Mouse (Mus musculus) naive thymus-derived CD4-positive, alpha-beta T cell, adult 2 months (primary cell): ENCODE measurements around the gene Hnrnpc.
"Not testable (repeated sequence)": the region's sequence is repeated elsewhere in the genome, so short reads cannot be mapped to it uniquely, and the experiment has no call there.

Experiments used
- DNase-seq: peaks from one replicate; pipeline ENCODE4 v3.0.0-alpha.2; 2011; ENCODE audit warnings: low read depth

Gene Hnrnpc

DNA sequence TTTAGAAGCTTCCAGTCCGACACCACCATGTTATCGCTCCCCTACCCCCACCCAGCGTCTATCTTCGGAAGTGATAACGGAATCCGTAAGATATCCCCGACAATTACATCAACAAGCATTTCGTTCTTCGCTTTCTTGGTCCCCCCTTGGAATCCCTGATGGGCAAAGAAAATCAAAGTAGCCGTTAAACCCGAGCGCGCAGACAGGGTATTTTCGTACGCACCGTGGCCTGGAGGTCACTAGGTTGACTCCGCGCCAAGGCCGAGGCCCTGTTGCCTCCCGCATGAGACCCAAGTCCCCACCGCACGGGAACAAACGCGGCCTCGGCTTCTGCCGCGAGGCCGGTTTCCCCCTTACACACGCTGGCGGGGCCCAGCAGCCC lies 363 bp downstream of the Hnrnpc start:
- DNase-seq = no peak

DNA sequence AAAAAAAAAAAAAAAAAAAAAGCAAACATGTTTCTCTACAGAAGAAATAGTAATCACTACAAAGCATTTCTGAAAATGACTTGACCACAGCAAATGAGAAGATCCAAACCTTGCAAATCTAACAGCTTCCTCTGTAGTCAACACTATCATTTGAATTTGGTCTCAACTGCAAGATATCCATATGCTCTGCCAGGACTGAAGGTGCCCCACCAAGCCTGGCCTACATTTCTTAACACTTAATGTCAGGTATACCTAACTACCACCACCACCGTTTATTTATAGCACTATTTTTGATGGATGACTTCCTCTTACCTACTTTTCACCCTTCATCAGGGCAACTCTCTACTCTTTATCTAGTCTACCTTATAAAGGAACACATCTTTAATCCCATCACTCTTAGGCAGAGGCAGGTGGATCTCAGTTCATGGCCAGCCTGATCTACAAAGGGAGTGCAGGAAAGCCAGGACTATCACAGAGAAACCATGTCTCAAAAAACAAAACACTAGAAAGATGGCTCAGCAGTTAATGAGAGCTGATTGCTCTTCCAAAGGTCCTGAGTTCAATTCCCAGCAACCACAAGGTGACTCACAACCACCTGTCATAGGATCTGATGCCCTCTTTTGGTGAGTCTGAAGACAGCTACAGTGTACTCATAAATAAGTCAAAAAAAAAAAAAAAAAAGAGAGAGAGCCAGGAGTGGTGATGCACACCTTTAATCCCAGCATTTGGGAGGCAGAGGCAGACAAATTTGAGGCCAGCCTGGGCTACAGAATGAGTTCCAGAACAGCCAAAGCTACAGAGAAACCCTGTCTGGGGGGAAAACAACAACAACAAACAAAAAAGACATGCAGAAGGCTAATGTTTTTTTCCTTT lies 2.3 kb downstream of the Hnrnpc start:
- DNase-seq = no peak

DNA sequence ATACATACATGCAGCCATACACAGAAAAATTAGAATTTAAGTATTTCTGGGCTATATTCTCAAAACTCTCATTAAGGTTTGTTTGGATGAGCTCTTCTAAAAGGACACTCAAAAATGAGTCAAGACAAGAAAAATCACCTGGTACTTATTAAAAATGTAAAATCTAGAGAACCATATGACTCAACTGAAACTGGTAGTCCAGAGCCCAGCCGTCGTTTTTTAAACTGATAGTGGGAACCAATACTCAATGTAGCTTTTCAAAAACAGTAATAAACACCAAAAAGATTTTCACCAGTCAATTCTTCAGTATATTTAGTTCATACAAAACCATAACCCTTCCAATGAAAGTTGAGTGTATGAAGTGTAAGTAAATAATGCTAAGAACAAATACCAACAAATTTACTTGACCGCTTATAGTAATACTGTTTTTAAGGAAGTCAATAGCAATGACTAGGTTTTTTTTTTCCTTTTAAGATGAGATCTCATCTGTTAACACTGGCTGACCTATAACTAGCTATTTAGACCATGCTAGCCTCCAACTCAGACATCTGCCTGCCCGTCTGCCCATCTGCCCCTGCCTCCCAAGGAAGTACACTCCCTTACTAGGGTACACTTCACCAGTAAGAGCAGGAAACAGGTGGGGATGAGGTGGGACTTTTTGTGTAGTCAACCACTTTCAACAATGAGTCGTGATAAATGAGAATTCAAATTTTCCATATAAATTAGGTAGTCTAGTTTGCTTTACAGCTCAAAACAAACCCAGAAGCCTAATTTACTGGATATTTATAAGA lies 3.5 kb downstream of the Hnrnpc start:
- DNase-seq = no peak

DNA sequence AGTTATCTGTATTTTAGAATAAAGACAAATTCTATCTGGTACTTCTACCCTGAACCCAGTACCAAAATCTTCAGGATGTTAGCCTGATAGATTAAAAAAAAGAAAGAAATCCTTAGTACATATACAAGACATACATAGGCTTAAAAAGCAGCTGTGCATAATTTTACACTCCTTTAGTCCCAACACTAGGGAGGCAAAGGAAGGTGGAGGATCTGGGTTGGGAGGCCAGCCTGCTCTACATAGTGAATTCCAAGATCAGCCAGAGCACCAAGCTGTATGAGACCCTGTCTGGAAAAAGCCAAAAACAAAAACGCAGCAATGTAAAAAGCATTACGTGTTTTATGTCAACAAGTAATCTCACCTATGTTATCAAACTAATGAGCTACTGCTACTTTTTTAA lies 4.3 kb downstream of the Hnrnpc start:
- DNase-seq = no peak

DNA sequence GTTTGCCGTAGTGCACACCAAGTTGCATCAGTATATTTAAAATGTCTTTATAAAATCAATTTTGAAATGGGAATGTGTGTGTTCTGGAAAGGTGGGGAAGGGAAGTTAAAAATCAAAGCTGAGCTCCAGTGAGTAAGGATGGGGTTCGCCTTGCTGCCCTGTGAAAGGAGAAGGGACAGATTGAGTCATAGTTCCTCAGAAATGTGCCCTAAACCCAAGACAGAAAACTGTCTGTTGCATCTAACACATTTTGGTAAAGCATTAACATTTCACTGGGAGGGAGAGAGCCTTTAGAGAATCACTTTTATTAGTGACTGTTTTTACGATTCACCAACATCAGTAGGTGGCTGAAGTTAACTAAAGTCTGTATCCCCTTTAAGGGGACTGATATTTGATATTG lies 5.4 kb downstream of the Hnrnpc start:
- not testable (repeated sequence) for DNase-seq

DNA sequence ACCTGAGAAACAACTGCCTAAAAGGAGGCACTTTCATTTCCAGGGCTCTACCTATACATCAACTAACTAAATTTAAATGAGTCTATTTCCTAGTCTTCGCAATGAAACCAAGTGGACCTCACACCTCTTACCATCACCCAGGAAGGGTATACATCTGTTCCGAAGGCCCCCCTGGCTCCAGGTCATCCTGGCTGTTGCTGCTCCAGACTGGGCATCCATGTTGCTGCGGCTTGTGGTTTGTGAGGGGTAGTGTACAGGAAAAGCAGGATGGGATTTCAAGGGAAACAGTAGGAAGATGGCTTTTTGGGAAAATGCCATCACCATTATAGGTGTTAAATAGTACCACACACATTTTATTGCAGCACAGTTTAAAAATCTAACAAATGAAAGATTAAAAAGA lies 6.6 kb downstream of the Hnrnpc start:
- not testable (repeated sequence) for DNase-seq

DNA sequence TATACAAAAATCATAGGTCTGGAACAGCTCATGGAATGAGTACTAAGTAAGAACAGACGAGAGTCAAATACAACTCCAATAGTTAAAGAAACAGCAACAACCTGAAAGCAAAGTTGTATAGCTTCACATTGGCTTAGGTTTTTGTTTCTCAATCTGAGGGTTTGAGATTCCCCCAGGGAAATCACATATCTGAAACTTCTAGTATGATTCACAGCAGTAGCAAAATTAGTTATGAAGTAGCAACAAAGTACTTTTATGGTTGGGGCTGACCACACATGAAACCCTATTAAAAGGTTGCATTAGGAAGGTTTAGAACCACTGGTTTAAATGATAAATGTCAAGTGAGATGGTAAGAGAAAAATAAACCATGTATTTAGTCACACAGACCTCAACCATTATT lies 9.3 kb downstream of the Hnrnpc start:
- no peak for DNase-seq

DNA sequence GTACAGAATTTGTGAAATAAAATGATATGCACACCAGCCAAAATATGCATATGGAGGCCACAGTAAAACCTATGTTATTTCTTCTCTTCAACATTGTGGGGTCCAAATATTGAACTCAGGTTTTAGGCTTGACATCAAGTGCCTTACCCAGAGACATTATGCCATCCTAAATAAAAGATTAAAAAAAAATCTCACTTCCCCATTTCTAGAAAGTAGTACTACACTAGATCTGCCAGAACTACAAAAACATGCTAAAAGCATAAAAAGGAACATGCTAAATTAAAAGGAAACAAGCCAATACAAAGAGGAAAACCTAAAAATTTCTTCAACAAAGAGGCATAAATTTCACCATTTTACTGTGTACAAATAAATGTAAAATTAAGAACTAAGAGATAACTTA lies 20.7 kb downstream of the Hnrnpc start:
- DNase-seq = no peak

DNA sequence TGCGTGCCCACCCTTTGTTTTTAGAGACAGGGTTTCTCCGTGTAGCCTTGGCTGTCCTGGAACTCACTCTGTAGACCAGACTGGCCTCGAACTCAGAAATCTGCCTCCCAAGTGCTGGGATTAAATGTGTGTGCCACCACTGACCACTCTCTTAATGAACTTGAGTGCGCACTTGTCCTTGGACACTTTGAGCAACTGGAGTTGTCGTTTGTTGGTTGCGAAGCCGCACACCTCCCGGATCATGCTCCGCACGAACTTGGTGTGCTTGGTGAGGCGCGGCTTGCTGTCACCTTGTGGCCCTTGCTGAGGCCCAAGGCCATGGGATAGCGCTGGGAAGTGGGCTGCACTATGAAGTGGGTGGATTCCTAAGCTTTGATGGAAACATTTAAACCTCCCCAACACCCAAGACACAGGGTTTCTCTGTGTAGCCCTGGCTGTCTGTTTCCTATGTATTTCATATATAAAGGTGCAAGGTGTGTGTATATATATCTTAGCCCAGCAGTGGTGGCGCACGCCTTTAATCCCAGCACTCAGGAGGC lies 32.2 kb downstream of the Hnrnpc start:
- no peak for DNase-seq

DNA sequence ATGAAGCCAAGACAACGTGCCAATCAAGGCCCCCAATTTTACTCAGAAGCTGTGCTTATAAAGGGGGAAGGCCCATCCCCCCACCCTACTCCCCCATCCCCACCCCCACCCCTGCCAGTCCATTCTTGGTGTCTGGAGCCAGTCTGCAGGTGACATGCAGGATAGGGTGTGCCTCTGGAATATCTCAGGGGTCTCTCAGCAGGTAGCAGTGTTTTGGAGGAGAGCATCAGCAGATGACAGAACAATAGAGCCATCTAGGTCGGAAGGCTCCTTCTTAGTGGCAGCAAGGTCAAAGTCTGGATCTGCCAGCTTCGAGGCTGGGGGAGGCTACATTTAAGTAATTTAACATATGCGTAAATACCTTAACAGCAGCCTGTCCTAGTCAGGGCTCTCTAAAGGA lies 37.7 kb downstream of the Hnrnpc start:
- no peak for DNase-seq

DNA sequence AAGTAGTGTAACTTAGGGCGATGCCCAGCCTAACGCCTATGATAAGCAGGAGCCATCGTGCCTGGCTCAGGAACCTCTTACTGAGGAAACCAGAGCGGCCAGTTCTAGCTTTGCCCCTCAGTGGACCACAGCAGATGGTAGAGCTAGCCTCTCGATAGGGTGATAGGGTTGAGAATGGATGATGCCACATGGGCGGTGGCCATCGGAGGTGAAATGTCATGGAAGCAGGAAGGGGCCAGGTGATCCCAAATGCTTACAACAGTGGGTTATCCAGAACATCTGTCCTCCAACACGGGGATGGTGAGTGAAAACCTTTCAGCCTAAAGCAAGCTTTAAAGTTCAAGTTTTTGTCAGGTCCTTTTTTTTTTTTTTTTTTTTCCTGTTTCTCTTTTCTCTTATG lies 42.0 kb downstream of the Hnrnpc start:
- DNase-seq = no peak

DNA sequence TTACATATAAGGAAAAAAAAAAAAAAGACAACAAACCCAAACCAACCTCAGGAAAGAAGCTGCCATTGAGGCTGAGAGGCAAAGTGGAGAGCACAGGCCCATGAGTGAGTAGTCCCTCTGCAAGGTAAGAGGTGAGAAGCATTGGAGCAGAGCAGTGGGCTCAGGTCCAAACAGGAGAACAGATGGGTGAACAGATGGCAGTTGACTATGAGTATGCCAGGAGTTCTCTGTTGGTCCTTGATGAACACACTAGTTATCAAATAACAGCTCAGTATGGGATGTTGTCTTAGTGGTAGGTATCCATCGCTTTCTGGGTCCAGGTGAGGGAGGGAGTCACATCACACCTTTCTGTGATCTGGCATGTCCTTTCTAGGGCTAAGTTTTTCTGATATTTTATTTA lies 43.0 kb downstream of the Hnrnpc start:
- no peak for DNase-seq

DNA sequence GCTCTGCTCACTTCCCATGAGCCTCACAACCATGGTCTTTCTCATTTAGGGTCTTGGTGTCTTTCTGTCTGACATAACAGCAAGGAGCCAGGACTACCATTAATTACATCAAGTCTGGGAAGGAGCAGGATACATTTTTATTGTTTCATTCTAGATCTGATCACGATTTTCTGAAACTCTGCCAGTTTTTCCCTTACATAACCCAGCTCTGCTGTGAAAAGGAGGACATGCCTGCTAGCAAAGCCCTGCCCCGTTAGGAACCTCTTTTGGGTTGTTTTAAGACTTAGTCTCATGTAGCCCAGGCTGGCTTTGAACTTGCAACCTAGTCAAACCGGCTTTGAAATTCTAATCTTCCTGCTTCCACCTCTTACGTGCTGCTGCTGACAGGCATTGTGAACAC lies 43.8 kb downstream of the Hnrnpc start:
- no peak for DNase-seq

DNA sequence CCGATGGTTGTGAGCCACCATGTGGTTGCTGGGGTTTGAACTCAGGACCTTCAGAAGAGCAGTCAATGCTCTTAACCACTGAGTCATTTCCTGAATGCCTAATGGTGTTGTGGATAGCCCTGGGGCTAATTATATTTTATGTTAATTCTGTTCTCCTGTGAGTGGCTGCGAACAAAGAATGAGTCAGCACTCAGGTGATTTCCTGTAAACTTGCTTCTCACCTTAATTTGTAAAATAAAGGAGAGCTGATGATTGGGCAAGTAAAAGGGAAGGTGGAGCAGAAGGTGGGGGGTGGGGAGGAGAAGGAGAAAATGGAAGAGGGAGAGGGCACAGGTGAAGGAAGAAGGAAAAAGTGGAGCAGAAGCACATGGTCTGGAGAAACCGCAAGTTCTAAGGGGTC lies 51.1 kb downstream of the Hnrnpc start:
- DNase-seq = not testable (repeated sequence)

DNA sequence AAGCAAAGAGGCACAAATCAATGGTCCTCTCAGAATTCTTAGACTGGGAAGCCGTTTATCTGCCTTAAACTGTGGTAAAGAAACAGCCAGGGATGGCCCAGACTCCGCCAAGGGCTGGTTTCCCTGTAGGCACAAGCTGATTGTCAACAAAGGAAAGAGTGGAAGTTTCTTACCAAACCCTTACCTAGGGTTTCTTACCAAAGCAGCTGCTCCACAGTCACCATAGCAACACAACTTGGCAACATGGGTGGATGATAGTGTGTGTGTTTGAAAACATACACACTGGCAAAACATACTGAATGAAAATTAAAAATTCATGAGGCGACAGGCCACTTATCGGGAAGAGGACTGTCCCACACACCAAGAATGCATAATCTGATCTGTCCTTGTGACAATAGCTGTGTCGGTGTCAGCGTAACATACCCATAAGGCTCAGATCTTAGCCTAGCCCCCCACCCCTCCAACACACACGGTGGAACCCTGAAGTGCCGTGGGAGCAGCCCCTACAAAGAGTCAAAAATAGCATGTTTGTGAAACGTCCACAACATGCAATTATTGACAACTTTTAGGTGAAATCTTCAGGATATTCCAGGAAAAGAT lies 57.8 kb downstream of the Hnrnpc start:
- no peak for DNase-seq

DNA sequence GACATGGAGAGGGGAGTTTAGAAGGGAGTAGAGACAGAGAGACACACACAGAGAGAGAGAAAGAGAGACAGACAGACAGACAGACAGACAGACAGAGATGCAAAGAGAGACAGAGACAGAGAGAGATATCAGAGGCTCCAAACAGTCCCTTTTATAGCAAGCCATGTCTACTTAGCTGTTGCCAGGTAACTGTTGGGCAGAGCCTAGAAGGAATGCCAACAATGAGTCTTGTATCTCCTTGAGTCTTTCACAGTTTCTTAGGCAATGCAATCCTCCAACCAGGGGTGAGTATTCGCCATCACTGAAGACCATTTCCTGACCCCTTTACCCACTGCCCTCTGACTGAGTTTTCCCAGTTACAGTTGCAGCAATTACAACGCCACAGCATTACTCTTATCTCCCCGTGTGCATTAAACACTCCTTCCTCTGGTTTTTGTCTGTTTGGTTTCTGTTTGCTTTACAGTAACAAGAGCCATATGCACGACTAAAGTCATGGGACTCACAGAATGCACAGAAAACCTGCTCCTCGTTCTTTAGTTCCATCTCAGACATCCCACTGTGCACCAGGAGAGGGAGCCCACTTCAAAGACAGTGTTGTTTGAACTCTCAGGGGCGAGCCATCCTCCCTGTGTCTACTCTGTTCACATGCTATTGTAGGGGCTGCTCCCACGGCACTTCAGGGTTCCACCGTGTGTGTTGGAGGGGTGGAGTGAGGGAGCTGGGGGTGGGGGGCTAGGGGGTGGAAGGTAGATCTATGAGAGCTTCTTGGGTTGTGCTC lies 58.7 kb downstream of the Hnrnpc start:
- DNase-seq = peak; percentile 37

DNA sequence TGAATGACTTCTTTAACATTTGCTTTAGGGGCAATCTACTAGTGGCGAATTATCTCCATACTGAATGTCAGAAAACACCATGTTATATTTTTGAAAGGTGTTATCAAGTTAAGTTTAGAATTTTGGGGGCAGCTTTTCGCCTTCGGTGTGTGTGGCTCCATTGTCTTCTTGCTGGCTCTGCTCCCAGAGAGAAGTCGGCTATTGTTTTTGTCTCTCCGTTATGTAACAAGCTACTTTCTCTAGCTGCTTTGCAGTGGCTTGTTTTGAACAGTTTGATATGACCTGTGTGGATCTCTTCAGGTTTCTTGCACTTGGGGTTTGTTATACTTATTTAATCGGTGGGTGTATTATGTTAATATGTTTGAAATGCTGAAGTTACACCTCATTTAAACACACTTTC lies 60.4 kb downstream of the Hnrnpc start:
- no peak for DNase-seq

DNA sequence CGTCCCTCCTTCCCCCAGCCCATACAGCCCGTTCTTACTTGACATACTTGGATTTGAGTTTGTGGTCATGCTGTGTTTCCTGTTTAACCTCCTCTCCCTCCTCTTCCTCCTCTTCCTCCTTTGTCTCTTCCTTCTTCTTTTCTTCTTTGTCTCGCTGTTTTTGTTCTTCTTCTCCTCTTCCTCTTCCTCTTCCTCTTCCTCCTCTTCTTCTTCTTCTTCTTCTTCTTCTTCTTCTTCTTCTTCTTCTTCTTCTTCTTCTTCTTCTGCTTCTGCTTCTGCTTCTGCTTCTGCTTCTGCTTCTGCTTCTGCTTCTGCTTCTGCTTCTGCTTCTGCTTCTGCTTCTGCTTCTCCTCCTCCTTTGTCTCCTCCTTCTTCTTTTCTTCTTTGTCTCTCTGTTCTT lies 61.5 kb downstream of the Hnrnpc start, which contains the start of gene Olfr221:
TSS of gene Olfr221 (minus strand) at position 101 of the 400 bp plus-strand sequence.
- not testable (repeated sequence) for DNase-seq

DNA sequence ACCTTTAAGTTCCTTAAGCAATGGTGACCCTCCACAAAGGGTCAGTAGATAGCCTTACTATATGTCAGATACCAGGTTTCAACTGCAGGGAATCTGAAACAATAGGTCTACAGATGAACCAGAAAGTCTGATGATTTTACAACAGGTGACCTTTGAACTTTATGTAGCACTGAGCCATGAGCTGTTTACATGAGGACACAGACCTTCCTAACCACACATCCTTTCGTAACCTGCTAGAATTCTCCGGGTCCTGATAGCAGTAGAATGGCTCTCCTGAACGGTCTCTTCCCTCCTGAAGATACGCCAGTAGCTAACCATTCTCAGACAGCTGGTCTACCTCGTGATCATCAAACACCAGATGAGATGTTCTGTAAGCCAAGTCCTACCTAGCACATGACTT lies 64.5 kb downstream of the Hnrnpc start:
- no peak for DNase-seq

DNA sequence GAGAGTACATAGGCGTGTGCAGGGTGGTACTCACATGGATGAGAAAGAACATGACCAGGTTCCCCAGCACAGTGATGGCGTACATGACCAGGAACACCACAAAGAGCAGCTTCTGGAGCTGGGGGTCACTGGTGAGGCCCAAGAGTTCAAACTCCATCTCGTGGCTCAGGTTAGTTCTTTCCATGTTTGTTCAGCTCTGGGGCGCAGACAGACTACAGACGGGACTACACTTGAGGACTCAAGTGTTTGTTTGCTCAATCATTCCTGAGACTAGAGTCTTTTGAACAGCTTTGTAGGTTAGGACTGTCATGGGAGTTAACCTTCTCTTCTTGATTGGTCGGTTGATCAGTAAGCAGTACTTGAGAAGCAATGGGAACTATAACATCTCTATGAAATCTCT lies 67.9 kb downstream of the Hnrnpc start:
- DNase-seq = no peak

DNA sequence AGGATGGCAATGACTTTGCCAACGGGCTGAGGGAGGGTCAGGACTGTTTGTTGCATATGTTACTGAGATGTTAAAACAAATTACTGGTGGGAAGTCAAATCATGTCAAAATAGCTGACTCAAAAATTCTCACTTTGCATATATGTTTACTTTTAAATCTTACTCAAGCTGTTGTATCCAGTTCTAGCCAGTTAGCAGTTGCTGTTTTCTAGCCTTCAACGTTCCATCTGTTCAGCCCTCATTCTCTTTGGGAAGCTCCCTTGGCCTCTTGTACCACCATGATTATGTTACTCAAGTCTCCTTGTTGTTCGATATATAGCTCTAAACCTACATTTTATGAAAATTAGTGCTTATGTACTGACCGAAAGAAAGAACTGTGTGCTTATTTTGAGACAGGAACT lies 77.5 kb downstream of the Hnrnpc start:
- no peak for DNase-seq

DNA sequence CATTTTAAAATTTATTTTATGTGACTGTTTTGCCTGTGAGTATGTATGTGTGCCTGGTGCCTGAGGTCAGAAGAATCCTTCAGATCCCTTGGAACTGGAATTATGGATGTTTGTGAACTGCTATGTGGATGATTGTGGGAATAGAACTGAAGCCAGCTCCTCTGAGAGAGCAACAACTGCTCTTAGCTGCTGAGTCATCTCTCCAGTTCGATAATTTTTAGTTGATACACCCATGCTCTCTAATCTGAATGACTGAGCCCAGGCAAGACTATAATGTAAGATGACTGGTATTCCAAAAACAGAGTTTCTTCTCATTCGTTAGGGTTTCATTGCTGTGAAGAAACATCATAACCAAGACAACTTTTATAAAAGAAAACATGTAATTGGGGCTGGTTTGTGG lies 79.7 kb downstream of the Hnrnpc start:
- DNase-seq = no peak
